Mouse (Mus musculus) ES-E14 (cell line): Measurements from ENCODE around the gene Flrt1.

Experiments used
- CHD2 ChIP-seq: IDR thresholded peaks from 2 replicates; pipeline ENCODE4 v1.6.1; 2014; ENCODE audit warnings: mild to moderate bottlenecking, low read depth, low read length, inconsistent platforms
- HCFC1 ChIP-seq: IDR thresholded peaks from 2 replicates; pipeline ENCODE4 v1.6.1; 2012; ENCODE audit warnings: low read length, inconsistent platforms, borderline replicate concordance; ENCODE audit not compliant: insufficient read depth
- MAFK ChIP-seq: IDR thresholded peaks from 2 replicates; pipeline ENCODE4 v1.6.1; 2014; ENCODE audit warnings: mild to moderate bottlenecking, low read depth, low read length, inconsistent platforms; ENCODE audit not compliant: insufficient read depth

- no peak for TF ChIP-seq CHD2
- no peak for TF ChIP-seq MAFK
- no peak for TF ChIP-seq HCFC1
Measured at GRCm38 (mm10) chr19:7106566-7106965, 1.0 kb upstream of the Flrt1 start.
